Mouse (Mus musculus) embryonic facial prominence, embryonic 12.5 days (tissue): ENCODE data around the gene Cobl. TPM values are rescaled to one million over a fixed set of nuclear protein-coding genes. Genes with fewer than 3 reads are reported as not detected.

ENCODE experiments used
- ATAC-seq: fragments of 200-750 bp; cut with Nextera tagmentation; 2 replicates; pipeline ENCODE4 v1.8.0; 2017; ENCODE audit not compliant: insufficient number of reproducible peaks, insufficient read depth, low FRiP score, low TSS enrichment
- H3K27ac ChIP-seq: fragments of 300-500 bp; sonication (generic); 2 replicates; pipeline ENCODE4 v1.5.1; 2016; ENCODE audit warnings: mild to moderate bottlenecking
- H3K27me3 ChIP-seq: fragments of 300-500 bp; sonication (generic); 2 replicates; pipeline ENCODE4 v1.6.1; 2016; ENCODE audit warnings: mild to moderate bottlenecking, moderate library complexity
- H3K36me3 ChIP-seq: fragments of 300-500 bp; sonication (generic); 2 replicates; pipeline ENCODE4 v1.6.1; 2016; ENCODE audit warnings: mild to moderate bottlenecking
- H3K4me1 ChIP-seq: fragments of 300-500 bp; sonication (generic); 2 replicates; pipeline ENCODE4 v1.6.1; 2016
- H3K4me2 ChIP-seq: fragments of 300-500 bp; sonication (generic); replicated peaks from 2 replicates; pipeline ENCODE4 v1.6.1; 2016; ENCODE audit warnings: mild to moderate bottlenecking, moderate library complexity
- H3K4me3 ChIP-seq: fragments of 300-500 bp; sonication (generic); 2 replicates; pipeline ENCODE4 v1.5.1; 2016; ENCODE audit warnings: mild to moderate bottlenecking
- H3K9ac ChIP-seq: fragments of 300-500 bp; sonication (generic); 2 replicates; pipeline ENCODE4 v1.6.1; 2016; ENCODE audit warnings: mild to moderate bottlenecking, moderate library complexity
- H3K9me3 ChIP-seq: fragments of 300-500 bp; sonication (generic); 2 replicates; pipeline ENCODE4 v1.6.1; 2016; ENCODE audit warnings: mild to moderate bottlenecking, moderate library complexity
- WGBS: fragments of 180-500 bp; shearing (Covaris S2); methylation state at CpG from one replicate; pipeline ENCODE4 v1.1.7; 2016; 5-methylcytosine and 5-hydroxymethylcytosine counted together
- polyA plus RNA-seq: library from polyadenylated mRNA; unstranded; fragments of >200 nt; fragmentation: Nextera tagmentation; extraction: Ambion mirVana; gene quantifications from 2 replicates; pipeline ENCODE4 v1.2.1, GENCODE M21; 2016

Gene Cobl
- polyA plus RNA-seq, 1 experiment from 2014 or later, result 5.8 TPM

DNA sequence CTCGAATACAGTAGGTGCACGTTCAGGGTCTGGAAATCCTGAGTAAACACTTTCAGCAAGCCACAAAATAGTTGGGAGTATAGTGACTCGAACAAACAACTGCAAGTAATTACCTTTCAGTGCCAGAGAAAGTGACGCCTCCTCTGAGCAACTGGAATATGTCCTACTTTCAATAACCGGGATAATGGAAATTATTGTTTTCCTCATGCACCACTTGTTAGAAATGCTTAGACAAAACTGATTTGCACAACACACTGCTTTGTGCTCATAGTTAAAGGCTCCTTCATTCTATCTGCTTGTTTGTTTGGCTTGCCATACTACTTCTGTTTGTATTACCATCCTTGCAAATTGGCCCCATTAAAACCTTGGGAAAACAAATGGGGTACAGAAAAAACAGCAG lies 21.6 kb downstream of the Cobl start:
- no peak for ATAC-seq

DNA sequence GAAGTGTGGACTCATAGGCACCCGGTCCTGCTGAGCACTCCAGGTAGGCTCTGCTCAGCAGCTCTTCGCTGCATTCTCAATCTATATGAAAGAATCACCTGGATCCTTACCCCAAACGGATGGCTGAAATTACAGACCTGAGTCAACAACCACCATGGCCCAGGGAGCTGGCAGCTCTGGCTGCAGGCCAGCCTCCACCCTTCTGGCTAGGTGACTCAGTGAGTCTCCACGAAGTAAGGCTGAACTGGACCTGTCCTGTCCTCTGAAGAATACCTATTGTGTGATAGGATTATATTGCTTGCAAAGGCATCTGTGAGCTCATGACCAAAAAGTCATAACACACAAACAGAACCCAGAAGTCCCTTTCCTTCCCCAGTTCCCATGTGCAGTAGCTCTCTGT lies 22.5 kb downstream of the Cobl start:
- no peak for ATAC-seq
- 82% methylated on average over 4 of the region's 4 CpGs for WGBS
- no peak overlapping the region for H3K4me2 ChIP-seq
- H3K4me3 ChIP-seq, result no peak overlapping the region
- no peak overlapping the region for H3K9ac ChIP-seq
- H3K36me3 ChIP-seq, result no peaks in the 10 kb centered on the region
- no peaks in the 10 kb centered on the region for H3K9me3 ChIP-seq
- H3K27ac ChIP-seq, result no peak overlapping the region
- no peaks in the 10 kb centered on the region for H3K27me3 ChIP-seq
- no peaks in the 10 kb centered on the region for H3K4me1 ChIP-seq

More for the DNA sequence above, 21.6 kb downstream of the Cobl start:
- H3K9ac ChIP-seq, result no peak overlapping the region
- H3K4me3 ChIP-seq, result no peak overlapping the region
- no peak overlapping the region for H3K4me2 ChIP-seq
- no peaks in the 10 kb centered on the region for H3K4me1 ChIP-seq
- no peaks in the 10 kb centered on the region for H3K9me3 ChIP-seq
- H3K27me3 ChIP-seq, result no peaks in the 10 kb centered on the region
- 59% methylated on average over 5 of the region's 5 CpGs for WGBS
- no peak overlapping the region for H3K27ac ChIP-seq
- no peaks in the 10 kb centered on the region for H3K36me3 ChIP-seq

- H3K9me3 ChIP-seq, result no peaks in the 10 kb centered on the region
- ATAC-seq, result no peak
- H3K4me1 ChIP-seq, result no peaks in the 10 kb centered on the region
- H3K27ac ChIP-seq, result no peak overlapping the region
- no peaks in the 10 kb centered on the region for H3K27me3 ChIP-seq
- H3K36me3 ChIP-seq, result no peaks in the 10 kb centered on the region
- no peak overlapping the region for H3K4me2 ChIP-seq
- H3K9ac ChIP-seq, result no peak overlapping the region
- no peak overlapping the region for H3K4me3 ChIP-seq
- 67% methylated on average over 3 of the region's 3 CpGs for WGBS
Observed at GRCm38 (mm10) chr11:12435905-12436304, 28.9 kb downstream of the Cobl start.

DNA sequence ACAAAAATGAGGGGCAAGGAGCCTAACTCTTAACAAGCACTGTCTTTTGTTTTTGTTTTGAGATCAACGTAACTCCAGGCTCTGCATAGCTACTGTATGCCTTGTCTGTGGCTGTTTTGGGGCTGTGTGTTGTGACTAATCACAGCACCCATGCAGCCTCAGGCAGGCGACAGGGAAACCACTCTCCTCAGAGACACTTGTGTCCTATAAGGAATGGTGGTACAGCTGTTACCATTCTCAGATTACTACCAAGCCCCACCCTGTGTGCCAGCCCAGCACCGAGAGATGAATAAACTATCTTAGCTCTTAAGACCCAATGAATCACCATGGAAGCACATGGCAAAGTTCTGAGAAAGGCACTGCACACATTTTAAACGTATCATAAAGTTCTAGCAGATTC lies 29.7 kb downstream of the Cobl start:
- peak; percentile 62; the same call in 1 of the 2 replicates for ATAC-seq
- Histone ChIP-seq H3K27me3 (no peaks in the 10 kb centered on the region), H3K9ac (no peak overlapping the region), H3K9me3 (no peaks in the 10 kb centered on the region), H3K27ac (no peak overlapping the region), H3K36me3 (no peaks in the 10 kb centered on the region), H3K4me3 (no peak overlapping the region), H3K4me1 (no peaks in the 10 kb centered on the region), H3K4me2 (no peak overlapping the region)
- WGBS, result 37% methylated on average over 4 of the region's 4 CpGs

DNA sequence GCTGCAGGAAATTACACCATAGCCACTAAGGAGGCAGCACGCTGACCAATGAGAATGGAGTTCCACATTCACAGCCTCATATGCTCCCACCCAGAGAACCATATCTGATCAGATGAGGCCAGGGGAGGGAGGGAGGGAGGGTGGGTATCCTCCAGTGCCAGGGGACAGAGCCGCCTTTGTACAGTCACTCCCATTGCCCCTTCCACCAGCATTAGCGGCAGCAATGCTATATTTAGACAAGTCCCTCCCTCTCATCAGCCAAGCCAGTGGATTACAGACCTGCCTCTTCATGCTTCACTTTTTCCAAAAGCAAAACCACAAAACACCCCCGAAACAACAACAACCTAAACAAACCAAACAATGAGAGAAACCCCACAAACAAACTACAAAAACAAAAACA lies 30.2 kb downstream of the Cobl start:
- Histone ChIP-seq H3K27me3 (no peaks in the 10 kb centered on the region), H3K36me3 (no peaks in the 10 kb centered on the region), H3K4me3 (no peak overlapping the region), H3K9me3 (no peaks in the 10 kb centered on the region), H3K4me2 (no peak overlapping the region), H3K27ac (no peak overlapping the region), H3K9ac (no peak overlapping the region), H3K4me1 (no peaks in the 10 kb centered on the region)
- 45% methylated on average over 4 of the region's 4 CpGs for WGBS
- peak; percentile 79; the same call in 1 of the 2 replicates for ATAC-seq

DNA sequence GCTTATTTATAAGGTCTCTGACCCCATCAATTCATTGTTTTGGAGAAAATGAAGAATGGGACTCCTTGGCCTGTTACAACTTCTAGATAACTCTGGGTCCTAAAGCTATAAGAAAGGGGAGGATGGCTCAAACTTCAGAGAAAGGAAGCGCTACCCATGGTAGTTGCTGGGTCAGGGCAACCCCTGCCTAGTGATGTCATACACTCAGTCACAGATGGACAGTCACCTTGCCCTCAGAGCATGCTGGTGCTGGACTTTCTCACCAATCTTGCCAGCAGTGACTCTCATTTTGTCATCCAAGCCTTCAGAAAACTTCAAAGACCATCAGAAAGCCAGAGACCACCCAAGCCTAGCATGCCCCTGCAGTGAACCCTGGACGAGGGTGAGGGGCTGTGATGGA lies 32.8 kb downstream of the Cobl start:
- no peaks in the 10 kb centered on the region for H3K36me3 ChIP-seq
- no peak overlapping the region for H3K4me2 ChIP-seq
- no peaks in the 10 kb centered on the region for H3K4me1 ChIP-seq
- ATAC-seq, result no peak
- no peak overlapping the region for H3K9ac ChIP-seq
- no peaks in the 10 kb centered on the region for H3K9me3 ChIP-seq
- no peak overlapping the region for H3K27ac ChIP-seq
- H3K27me3 ChIP-seq, result no peaks in the 10 kb centered on the region
- no peak overlapping the region for H3K4me3 ChIP-seq
- 78% methylated on average over 2 of the region's 2 CpGs for WGBS

- H3K4me3 ChIP-seq, result no peak overlapping the region
- no peak for ATAC-seq
- H3K4me1 ChIP-seq, result no peaks in the 10 kb centered on the region
- no peak overlapping the region for H3K4me2 ChIP-seq
- WGBS, result 38% methylated on average over 4 of the region's 4 CpGs
- no peaks in the 10 kb centered on the region for H3K27me3 ChIP-seq
- H3K9me3 ChIP-seq, result no peaks in the 10 kb centered on the region
- H3K27ac ChIP-seq, result no peak overlapping the region
- no peaks in the 10 kb centered on the region for H3K36me3 ChIP-seq
- no peak overlapping the region for H3K9ac ChIP-seq
Observed at GRCm38 (mm10) chr11:12430231-12431041, 34.3 kb downstream of the Cobl start.

- H3K27me3 ChIP-seq, result no peaks in the 10 kb centered on the region
- no peak overlapping the region for H3K27ac ChIP-seq
- no peak overlapping the region for H3K4me3 ChIP-seq
- H3K4me1 ChIP-seq, result no peaks in the 10 kb centered on the region
- no peaks in the 10 kb centered on the region for H3K9me3 ChIP-seq
- ATAC-seq, result no peak
- no peak overlapping the region for H3K4me2 ChIP-seq
- 69% methylated on average over 5 of the region's 5 CpGs for WGBS
- no peaks in the 10 kb centered on the region for H3K36me3 ChIP-seq
- no peak overlapping the region for H3K9ac ChIP-seq
Observed at GRCm38 (mm10) chr11:12426746-12427145, 38.0 kb downstream of the Cobl start.

DNA sequence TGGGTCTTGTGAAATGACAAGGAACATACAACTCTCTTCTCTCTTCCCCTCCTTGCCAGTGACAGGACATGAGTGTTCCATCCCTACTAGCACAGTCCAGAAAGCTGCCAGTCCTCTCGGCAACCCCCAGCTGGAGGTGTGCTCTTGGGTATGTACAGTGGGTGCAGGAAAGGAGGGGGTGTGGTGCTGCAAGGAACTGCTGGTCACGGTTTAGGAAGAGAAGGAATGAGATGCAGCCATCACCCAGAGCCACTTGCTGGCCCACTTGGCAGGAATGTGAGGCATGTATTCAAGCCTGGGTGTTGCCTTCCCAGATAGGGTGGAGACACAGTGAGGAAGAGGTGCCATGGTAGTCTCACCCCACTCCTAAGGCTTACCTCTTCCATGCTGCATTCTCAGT lies 40.6 kb downstream of the Cobl start:
- Histone ChIP-seq H3K27ac (no peak overlapping the region), H3K9me3 (no peaks in the 10 kb centered on the region), H3K36me3 (no peaks in the 10 kb centered on the region), H3K4me3 (no peak overlapping the region), H3K27me3 (no peaks in the 10 kb centered on the region), H3K9ac (no peak overlapping the region), H3K4me2 (no peak overlapping the region), H3K4me1 (no peaks in the 10 kb centered on the region)
- no peak for ATAC-seq
- WGBS, result 72% methylated on average over 2 of the region's 2 CpGs

GRCm38 (mm10) chr11:12421183-12421582 lies 43.6 kb downstream of the Cobl start:
- H3K27me3 ChIP-seq, result no peaks in the 10 kb centered on the region
- WGBS, result 91% methylated on average over 5 of the region's 5 CpGs
- H3K9me3 ChIP-seq, result no peaks in the 10 kb centered on the region
- H3K4me2 ChIP-seq, result no peak overlapping the region
- H3K4me1 ChIP-seq, result no peaks in the 10 kb centered on the region
- no peak overlapping the region for H3K4me3 ChIP-seq
- no peak overlapping the region for H3K9ac ChIP-seq
- no peak overlapping the region for H3K27ac ChIP-seq
- no peak for ATAC-seq
- H3K36me3 ChIP-seq, result no peaks in the 10 kb centered on the region

GRCm38 (mm10) chr11:12420146-12420545 lies 44.6 kb downstream of the Cobl start:
- H3K4me2 ChIP-seq, result no peak overlapping the region
- H3K4me3 ChIP-seq, result no peak overlapping the region
- H3K27ac ChIP-seq, result no peak overlapping the region
- WGBS, result 82% methylated on average over 3 of the region's 3 CpGs
- H3K9me3 ChIP-seq, result no peaks in the 10 kb centered on the region
- H3K36me3 ChIP-seq, result no peaks in the 10 kb centered on the region
- no peak overlapping the region for H3K9ac ChIP-seq
- H3K27me3 ChIP-seq, result no peaks in the 10 kb centered on the region
- H3K4me1 ChIP-seq, result no peaks in the 10 kb centered on the region
- ATAC-seq, result no peak

GRCm38 (mm10) chr11:12416899-12417298 lies 47.9 kb downstream of the Cobl start:
- Histone ChIP-seq H3K9me3 (no peaks in the 10 kb centered on the region), H3K36me3 (no peaks in the 10 kb centered on the region), H3K4me1 (no peaks in the 10 kb centered on the region), H3K4me3 (no peak overlapping the region), H3K27me3 (no peaks in the 10 kb centered on the region), H3K27ac (no peak overlapping the region), H3K9ac (no peak overlapping the region), H3K4me2 (no peak overlapping the region)
- WGBS, result 87% methylated on average over 7 of the region's 7 CpGs
- no peak for ATAC-seq
